Mouse (Mus musculus) lung, adult 2 months (tissue): ENCODE measurements around the gene Arhgef2.

Experiments used
- CTCF ChIP-seq: fragments of 200-500 bp; IDR thresholded peaks from 2 replicates; pipeline ENCODE4 v1.5.1; 2011; ENCODE audit warnings: mild to moderate bottlenecking, low read length, control low read depth; ENCODE audit not compliant: insufficient read depth
- POLR2A ChIP-seq: fragments of 200-500 bp; IDR thresholded peaks from 2 replicates; pipeline ENCODE4 v1.6.1; 2011; ENCODE audit warnings: low read depth, mild to moderate bottlenecking, control low read depth, low read length, borderline replicate concordance; ENCODE audit errors: extremely low read depth

- TF ChIP-seq CTCF (no peak), POLR2A (no peak)
These were observed 21.8 kb downstream of the Arhgef2 start for GRCm38 (mm10) chr3:88627535-88627934.
